Mouse (Mus musculus): ENCODE measurements around the gene Fnip1.

DNA sequence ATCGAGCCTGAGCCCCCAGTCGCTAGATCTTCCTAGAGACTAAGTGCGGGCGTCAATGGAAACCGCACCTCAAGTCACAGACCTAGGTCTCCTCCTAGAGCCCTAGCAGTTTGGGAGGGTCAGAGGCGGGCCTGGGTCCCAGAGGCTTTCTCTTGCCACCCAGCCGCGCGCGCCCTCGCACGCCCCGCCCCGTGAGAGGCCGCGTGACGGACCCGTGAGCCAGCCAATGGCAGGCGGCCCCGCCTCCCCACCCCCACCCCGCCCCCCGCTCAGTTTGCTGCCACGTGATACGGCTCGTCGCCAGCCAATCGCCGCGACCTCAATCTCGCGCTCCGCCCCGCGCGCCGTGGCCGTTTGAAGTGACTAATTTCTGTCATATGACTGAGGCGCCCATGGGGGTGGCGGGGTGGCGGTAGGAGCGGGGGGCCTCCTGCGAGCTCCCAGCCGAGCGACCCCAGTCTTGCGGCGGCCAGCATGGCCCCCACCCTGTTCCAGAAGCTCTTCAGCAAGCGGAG, at the start of gene Fnip1:
- TF ChIP-seq CTCF (IDR thresholded peaks at IDR 0.05; ENCODE audit: control insufficient read depth, insufficient read depth, insufficient replicate concordance, low read depth, low read length), result no peak
- TF ChIP-seq POLR2A (IDR thresholded peaks at IDR 0.05; ENCODE audit: control insufficient read depth, low read depth, low read length), result peak; percentile 46

Data from testis, adult 2 months (tissue).